In genomic region chr8:72555770-72556169, GRCm38 (mm10) we compare ENCODE assay signal across 23 mouse cellular contexts. TPM values are rescaled to one million over a fixed set of nuclear protein-coding genes. Genes with fewer than 3 reads are reported as not detected.
DNase-seq lines count a peak whose midpoint lies in the region; TF ChIP-seq lines count a peak whose summit lies in the region.
"Had no signal": no experiment of that assay in that cellular context is flagged by ENCODE, and none has a peak within 500 bp of the region (broad histone marks: within the 10 kb centered on the region; RNA-seq: fewer than 3 reads in every experiment).

No protein-coding gene starts in this region.

- TF ChIP-seq POLR2A in ES-Bruce4 (IDR thresholded peaks at IDR 0.05; ENCODE audit: insufficient read depth, low read length), result no peak

- H3K36me3 ChIP-seq in ES-Bruce4 (ENCODE audit: control insufficient read depth, insufficient read depth, low read length, poor library complexity, severe bottlenecking), result no peaks in the 10 kb centered on the region
- H3K36me3 ChIP-seq in ES-E14 (ENCODE audit: control insufficient read depth, insufficient read depth, low read length, poor library complexity, severe bottlenecking), result peaks cover 2% of the 10 kb centered on the region; the same call in 1 of the 2 replicates

- in situ Hi-C loops in ES-E14 (cut with MboI; ENCODE audit: low sequenced_read_pairs in 2 of 2, unreplicated experiment in 2 of 2), result no loop called here

- H3K27me3 ChIP-seq in ES-Bruce4 (ENCODE audit: control insufficient read depth, insufficient read depth, low read length, poor library complexity, severe bottlenecking), result no peaks in the 10 kb centered on the region
- H3K27me3 ChIP-seq: embryonic facial prominence, embryonic 13.5 days; embryonic facial prominence, embryonic 15.5 days; forebrain, embryonic 12.5 days; Patski had no signal

- no peak overlapping the region for H3K9ac ChIP-seq in ES-Bruce4 (ENCODE audit: low read depth, poor library complexity, severe bottlenecking)
- no peak overlapping the region for H3K9ac ChIP-seq in ES-E14 (ENCODE audit: insufficient read depth, low read depth, low read length, poor library complexity, severe bottlenecking)
- H3K9ac ChIP-seq: embryonic facial prominence, embryonic 13.5 days; embryonic facial prominence, embryonic 15.5 days; forebrain, embryonic 12.5 days had no signal

- H3K4me3 ChIP-seq in ES-Bruce4 (ENCODE audit: low read depth, low read length) (no peak overlapping the region), ES-E14 (ENCODE audit: insufficient read depth in 1 of 2, low read depth in 1 of 2, low read length in 2 of 2, poor library complexity in 1 of 2, severe bottlenecking in 1 of 2) (no peak overlapping the region)
- H3K4me3 ChIP-seq: embryonic facial prominence, embryonic 13.5 days; embryonic facial prominence, embryonic 15.5 days; erythroblast, embryonic 14.5 days; forebrain, embryonic 10.5 days; forebrain, embryonic 12.5 days had no signal

- peak overlapping the region; percentile 71 for H3K27ac ChIP-seq in ES-Bruce4 (ENCODE audit: insufficient read depth, low read length)
- H3K27ac ChIP-seq in ES-E14 (ENCODE audit: insufficient read depth, low read depth, low read length, poor library complexity, severe bottlenecking), result no peak overlapping the region; the same call in 1 of the 2 replicates
- H3K27ac ChIP-seq: embryonic facial prominence, embryonic 13.5 days; embryonic facial prominence, embryonic 15.5 days; forebrain, embryonic 10.5 days; forebrain, embryonic 12.5 days had no signal

- peak; percentile 71 for TF ChIP-seq EP300 in ES-Bruce4 (IDR thresholded peaks at IDR 0.05; ENCODE audit: insufficient read depth, low read depth, low read length)

- peak; percentile 38 for DNase-seq in ES-E14 (ENCODE audit: low read depth, low spot score)
- peak; percentile 34 for DNase-seq in WW6 (ENCODE audit: low read depth, low spot score)
- no peak for DNase-seq in B cell, adult 2 months
- no peak for DNase-seq in lung, postnatal 10 days
- no peak for DNase-seq in frontal cortex, postnatal 14 days (ENCODE audit: low spot score in 2 of 2)
- DNase-seq: adrenal gland, adult 2 months; adrenal gland, postnatal 10 days; adrenal gland, postnatal 25 days; cerebellum, adult 11 months; cerebellum, adult 18-20 months; cerebellum, adult 8-10 months; cerebellum, adult 9-11 months; cerebellum, postnatal 14 days; cerebellum, postnatal 36 days; embryo, embryonic 11 days had no signal

- TF ChIP-seq CTCF in ES-Bruce4 (IDR thresholded peaks at IDR 0.05; ENCODE audit: low read depth, low read length), result no peak

- H3K9me3 ChIP-seq in ES-Bruce4 (replicated peaks; ENCODE audit: control insufficient read depth, insufficient read depth, low read length, poor library complexity, severe bottlenecking) (no peaks in the 10 kb centered on the region), ES-E14 (ENCODE audit: control insufficient read depth, insufficient read depth, low read depth, low read length) (no peaks in the 10 kb centered on the region)
- H3K9me3 ChIP-seq: embryonic facial prominence, embryonic 13.5 days; embryonic facial prominence, embryonic 15.5 days; forebrain, embryonic 10.5 days; forebrain, embryonic 12.5 days; G1E had no signal

- H3K4me1 ChIP-seq in ES-Bruce4 (ENCODE audit: control insufficient read depth, insufficient read depth, low read length) (peaks cover 6% of the 10 kb centered on the region), ES-E14 (ENCODE audit: control insufficient read depth in 2 of 2, insufficient read depth in 2 of 2, low read length in 2 of 2, poor library complexity in 1 of 2) (peaks cover 13 to 18% of the 10 kb centered on the region in 2 experiments)
- H3K4me1 ChIP-seq: embryonic facial prominence, embryonic 13.5 days; embryonic facial prominence, embryonic 15.5 days; forebrain, embryonic 10.5 days; forebrain, embryonic 12.5 days had no signal

TF ChIP-seq in ES-E14, 5 proteins besides CTCF, POLR2A, EP300 and RAD21:
- TF ChIP-seq MAFK (IDR thresholded peaks at IDR 0.05; ENCODE audit: insufficient read depth, low read depth, low read length) (no peak), ZNF384 (IDR thresholded peaks at IDR 0.05; ENCODE audit: low read depth, low read length) (no peak), CHD2 (IDR thresholded peaks at IDR 0.05; ENCODE audit: low read depth, low read length) (no peak), HCFC1 (IDR thresholded peaks at IDR 0.05; ENCODE audit: borderline replicate concordance, insufficient read depth, low read length) (no peak), ZC3H11A (IDR thresholded peaks at IDR 0.05; ENCODE audit: borderline replicate concordance, low read depth, low read length) (no peak)
TF ChIP-seq in ES-E14: peak in this region for 0.

RNA-seq across cellular contexts. Expression of gene Med26, which starts 7.7 kb away (rescaled TPM):
- 10.2 and 11.2 TPM in 2 replicates for polyA plus RNA-seq in ES-Bruce4 (2011; ENCODE audit: insufficient read depth, insufficient read length, low read depth, missing spikeins)
- 13.6 and 15.3 TPM in 2 replicates for total RNA-seq in ES-E14 (2012; rRNA removed)

RNA-seq across cellular contexts. Expression of gene Smim7, which starts 15.1 kb away (rescaled TPM):
- 77.7 and 78.7 TPM in 2 replicates for polyA plus RNA-seq in ES-Bruce4 (2011; ENCODE audit: insufficient read depth, insufficient read length, low read depth, missing spikeins)
- 45.2 and 50.1 TPM in 2 replicates for total RNA-seq in ES-E14 (2012; rRNA removed)

RNA-seq across cellular contexts. Expression of gene Tmem38a, which starts 16.1 kb away (rescaled TPM):
- polyA plus RNA-seq in ES-Bruce4 (2011; ENCODE audit: insufficient read depth, insufficient read length, low read depth, missing spikeins), result 12.2 and 14.7 TPM in 2 replicates
- total RNA-seq in ES-E14 (2012; rRNA removed), result 13.2 and 16.4 TPM in 2 replicates

Comparison
In these comparisons a context has a peak if more than half of its experiments do, and no peak if none do; other contexts are left out.
1. DNase-seq: peak in ES-E14 (single experiment) and WW6 (single experiment); none in B cell, adult 2 months (0 of 2), lung, postnatal 10 days (single experiment) and frontal cortex, postnatal 14 days (0 of 2).